Mouse (Mus musculus) heart, embryonic 10.5 days (tissue): ENCODE measurements around the gene Sh3kbp1. TPM values are rescaled to one million over a fixed set of nuclear protein-coding genes. Genes with fewer than 3 reads are reported as not detected.
"Not testable (repeated sequence)": the region's sequence is repeated elsewhere in the genome, so short reads cannot be mapped to it uniquely, and the experiment has no call there.

ENCODE experiments used
- DNase-seq: peaks from one replicate; pipeline ENCODE4 v3.0.0-alpha.2; 2017; ENCODE audit warnings: low spot score
- H3K27ac ChIP-seq: fragments of 300-500 bp; sonication (generic); 2 replicates; pipeline ENCODE4 v1.5.1; 2016; ENCODE audit warnings: mild to moderate bottlenecking
- H3K27me3 ChIP-seq: fragments of 300-500 bp; sonication (generic); 2 replicates; pipeline ENCODE4 v1.6.1; 2016; ENCODE audit warnings: mild to moderate bottlenecking; ENCODE audit not compliant: poor library complexity, insufficient read depth, severe bottlenecking
- H3K36me3 ChIP-seq: fragments of 300-500 bp; sonication (generic); 2 replicates; pipeline ENCODE4 v1.6.1; 2016; ENCODE audit warnings: mild to moderate bottlenecking, moderate library complexity
- H3K4me1 ChIP-seq: fragments of 300-500 bp; sonication (generic); 2 replicates; pipeline ENCODE4 v1.6.1; 2016; ENCODE audit warnings: mild to moderate bottlenecking
- H3K4me3 ChIP-seq: fragments of 300-500 bp; sonication (generic); 2 replicates; pipeline ENCODE4 v1.5.1; 2016; ENCODE audit warnings: mild to moderate bottlenecking, moderate library complexity
- H3K9me3 ChIP-seq: fragments of 300-500 bp; sonication (generic); 2 replicates; pipeline ENCODE4 v1.6.1; 2016; ENCODE audit warnings: mild to moderate bottlenecking, moderate library complexity
- WGBS: fragments of 180-500 bp; shearing (Covaris S2); methylation state at CpG from one replicate; pipeline ENCODE4 v1.1.7; 2016; 5-methylcytosine and 5-hydroxymethylcytosine counted together
- polyA plus RNA-seq: library from polyadenylated mRNA; unstranded; fragments of >200 nt; fragmentation: Nextera tagmentation; extraction: Ambion mirVana; gene quantifications from 2 replicates; pipeline ENCODE4 v1.2.1, GENCODE M21; 2016

The Sh3kbp1 gene
- 54.1 and 80.8 TPM in 2 replicates for polyA plus RNA-seq

DNA sequence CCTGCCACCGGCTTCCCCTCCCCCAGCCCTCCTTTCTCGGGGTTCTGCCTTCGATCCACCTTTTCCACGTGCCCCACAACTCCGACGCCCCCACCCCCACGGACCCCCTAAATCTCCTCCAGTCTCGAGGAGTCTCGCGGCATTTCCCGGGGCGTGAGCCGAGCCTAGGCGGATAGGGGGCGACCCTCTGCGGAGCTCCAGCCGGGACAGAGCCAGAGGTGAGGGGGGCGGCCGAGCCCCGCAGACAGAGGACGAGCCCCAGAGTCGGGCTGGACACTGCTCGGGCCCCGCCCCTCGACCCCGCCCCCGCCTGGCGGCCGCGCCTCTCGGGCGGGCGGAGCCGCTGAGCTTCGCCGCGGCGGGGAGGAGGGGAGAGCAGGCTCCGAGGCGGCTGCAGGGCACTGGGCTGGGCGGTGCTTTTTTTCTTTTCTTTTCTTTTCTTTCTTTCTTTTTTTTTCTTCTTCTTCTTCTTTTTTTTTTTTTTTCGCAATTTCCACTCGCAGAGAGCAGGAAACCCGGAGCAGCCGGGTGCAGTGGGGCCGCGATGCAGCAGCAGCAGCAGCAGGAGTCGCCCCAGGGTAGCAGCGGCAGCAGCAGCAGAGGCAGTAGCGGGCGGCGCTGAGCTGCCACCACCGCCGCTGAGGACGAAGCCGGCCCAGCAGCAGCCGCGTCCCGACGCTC lies at the start of gene Sh3kbp1:
Gene Sh3kbp1 (plus strand): TSS at position 366 of the 681 bp plus-strand sequence.
- Histone ChIP-seq H3K4me1 (peaks cover 6% of the 10 kb centered on the region; the same call in 1 of the 2 replicates), H3K36me3 (no peaks in the 10 kb centered on the region), H3K9me3 (no peaks in the 10 kb centered on the region), H3K27me3 (peaks cover 16% of the 10 kb centered on the region; the same call in 1 of the 2 replicates), H3K4me3 (peak within 1 kb of the TSS; percentile 67), H3K27ac (peak within 1 kb of the TSS; percentile 79)
- DNase-seq: peak; percentile 76
- WGBS: 16% methylated on average over 57 of the region's 60 CpGs

DNA sequence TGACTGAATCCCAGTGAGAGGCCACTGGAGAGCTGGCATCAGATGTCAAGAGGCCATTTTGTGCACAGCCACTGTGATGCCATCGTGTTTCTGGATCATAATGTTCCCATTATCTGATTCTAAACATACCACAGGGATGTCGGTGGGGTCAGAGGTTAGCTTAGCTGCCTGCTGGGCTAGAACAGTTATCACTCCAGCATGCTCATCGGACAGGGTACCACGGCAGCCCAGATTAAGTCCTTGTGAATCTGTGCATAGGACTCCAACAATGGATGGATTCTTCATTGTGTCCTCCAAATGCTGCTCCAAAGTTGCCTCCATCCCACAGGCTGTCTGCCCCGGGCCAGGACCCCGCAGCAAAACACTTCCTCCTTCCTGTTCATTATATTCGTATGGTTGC lies 42.3 kb upstream of the Sh3kbp1 start:
- not testable (repeated sequence) for H3K27ac ChIP-seq, H3K4me1 ChIP-seq, H3K4me3 ChIP-seq, DNase-seq, H3K36me3 ChIP-seq, H3K9me3 ChIP-seq, H3K27me3 ChIP-seq
- WGBS: 77% methylated on average over 7 of the region's 7 CpGs

DNA sequence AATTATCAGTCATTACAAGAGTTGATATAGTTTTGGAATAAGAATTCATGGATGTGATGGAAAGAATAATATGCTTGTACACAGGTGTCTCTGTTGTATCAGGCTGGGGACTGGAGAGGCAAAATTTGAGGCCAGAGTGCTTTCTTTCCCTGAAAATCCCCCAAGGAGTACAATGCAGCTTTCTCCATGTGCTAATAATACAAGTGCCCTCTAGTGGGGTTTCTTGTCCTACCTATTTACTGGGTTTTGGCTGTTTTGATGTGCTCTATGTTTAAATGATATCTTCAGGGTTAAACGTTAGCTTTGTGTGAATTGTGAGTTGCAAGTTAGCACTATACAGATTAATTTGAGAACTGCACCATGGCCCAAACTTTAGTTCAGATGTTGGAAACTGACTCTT lies 35.4 kb upstream of the Sh3kbp1 start:
- H3K9me3 ChIP-seq: no peaks in the 10 kb centered on the region
- no peak for DNase-seq
- H3K27ac ChIP-seq: no peak overlapping the region
- no peaks in the 10 kb centered on the region for H3K4me1 ChIP-seq
- WGBS: 69% methylated on average over 1 of the region's 1 CpGs
- peaks cover 3% of the 10 kb centered on the region; the same call in 1 of the 2 replicates for H3K36me3 ChIP-seq
- H3K4me3 ChIP-seq: no peak overlapping the region
- no peaks in the 10 kb centered on the region for H3K27me3 ChIP-seq

DNA sequence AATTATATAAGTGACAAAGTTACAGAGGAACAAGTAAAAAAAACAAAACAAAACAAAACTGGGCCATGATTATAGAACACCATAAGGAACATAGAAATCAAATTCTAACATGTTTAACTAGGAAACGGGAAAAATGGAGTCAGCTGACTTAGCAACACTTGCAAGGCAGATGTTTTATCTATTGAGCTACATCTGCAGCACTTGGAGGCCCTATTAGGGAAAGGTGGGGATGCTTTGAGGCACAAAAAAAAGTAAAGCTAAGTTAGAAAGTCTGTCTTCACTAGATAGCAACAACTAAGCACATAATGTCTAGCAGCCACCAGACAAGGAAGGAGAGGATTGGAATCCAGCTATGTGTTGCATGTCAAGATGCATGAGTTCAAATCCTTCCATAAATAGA lies 29.6 kb upstream of the Sh3kbp1 start:
- no peaks in the 10 kb centered on the region for H3K36me3 ChIP-seq
- H3K27me3 ChIP-seq: no peaks in the 10 kb centered on the region
- whole genome bisulfite sequencing: 70% methylated on average over 1 of the region's 1 CpGs
- no peaks in the 10 kb centered on the region for H3K4me1 ChIP-seq
- no peak for DNase-seq
- H3K9me3 ChIP-seq: no peaks in the 10 kb centered on the region
- no peak overlapping the region for H3K27ac ChIP-seq
- H3K4me3 ChIP-seq: no peak overlapping the region

DNA sequence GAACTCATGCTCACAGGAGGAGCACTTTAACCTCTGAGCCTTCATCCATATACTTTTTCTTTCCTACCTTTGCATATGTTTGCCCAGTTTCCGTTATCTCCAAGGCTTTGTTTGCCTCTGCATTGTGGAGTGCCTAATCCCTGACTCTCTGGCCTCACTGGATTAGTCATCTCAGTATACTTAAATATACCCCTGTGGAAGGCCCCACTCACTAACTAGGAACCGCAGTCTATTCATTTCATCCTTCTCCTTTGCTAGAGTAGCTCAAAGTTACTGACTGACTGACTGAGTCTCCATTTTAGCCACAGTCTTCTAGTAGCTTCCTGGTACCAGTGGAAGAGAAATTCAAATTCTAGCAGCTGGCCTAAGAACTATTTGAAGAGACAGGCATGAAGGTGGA lies 22.2 kb upstream of the Sh3kbp1 start:
- Histone ChIP-seq H3K36me3 (no peaks in the 10 kb centered on the region), H3K27ac (no peak overlapping the region), H3K27me3 (no peaks in the 10 kb centered on the region), H3K9me3 (no peaks in the 10 kb centered on the region), H3K4me1 (no peaks in the 10 kb centered on the region), H3K4me3 (no peak overlapping the region)
- WGBS: 85% methylated on average over 2 of the region's 2 CpGs
- no peak for DNase-seq

DNA sequence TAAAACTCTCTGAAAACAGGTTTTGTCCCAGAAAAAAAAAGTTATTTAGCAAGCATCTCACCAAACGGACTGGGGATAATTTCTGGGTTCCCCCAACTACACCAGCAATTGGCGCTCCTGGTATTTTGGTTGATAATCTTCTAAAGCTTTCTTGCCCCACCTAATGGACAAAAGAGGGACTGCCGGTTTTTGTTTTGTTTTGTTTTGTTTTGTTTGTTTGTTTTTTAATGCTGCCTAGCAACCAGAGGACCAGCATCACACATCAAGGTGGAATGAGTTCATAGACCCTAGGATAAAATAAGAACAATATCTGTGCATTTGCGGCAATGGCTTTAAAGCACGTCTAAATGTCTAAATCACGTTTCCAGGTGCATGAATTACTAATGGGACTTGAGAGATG lies 20.1 kb upstream of the Sh3kbp1 start:
- Histone ChIP-seq H3K4me3 (no peak overlapping the region), H3K27ac (no peak overlapping the region), H3K4me1 (no peaks in the 10 kb centered on the region), H3K27me3 (no peaks in the 10 kb centered on the region), H3K36me3 (no peaks in the 10 kb centered on the region), H3K9me3 (no peaks in the 10 kb centered on the region)
- no peak for DNase-seq
- WGBS: 43% methylated on average over 6 of the region's 6 CpGs

DNA sequence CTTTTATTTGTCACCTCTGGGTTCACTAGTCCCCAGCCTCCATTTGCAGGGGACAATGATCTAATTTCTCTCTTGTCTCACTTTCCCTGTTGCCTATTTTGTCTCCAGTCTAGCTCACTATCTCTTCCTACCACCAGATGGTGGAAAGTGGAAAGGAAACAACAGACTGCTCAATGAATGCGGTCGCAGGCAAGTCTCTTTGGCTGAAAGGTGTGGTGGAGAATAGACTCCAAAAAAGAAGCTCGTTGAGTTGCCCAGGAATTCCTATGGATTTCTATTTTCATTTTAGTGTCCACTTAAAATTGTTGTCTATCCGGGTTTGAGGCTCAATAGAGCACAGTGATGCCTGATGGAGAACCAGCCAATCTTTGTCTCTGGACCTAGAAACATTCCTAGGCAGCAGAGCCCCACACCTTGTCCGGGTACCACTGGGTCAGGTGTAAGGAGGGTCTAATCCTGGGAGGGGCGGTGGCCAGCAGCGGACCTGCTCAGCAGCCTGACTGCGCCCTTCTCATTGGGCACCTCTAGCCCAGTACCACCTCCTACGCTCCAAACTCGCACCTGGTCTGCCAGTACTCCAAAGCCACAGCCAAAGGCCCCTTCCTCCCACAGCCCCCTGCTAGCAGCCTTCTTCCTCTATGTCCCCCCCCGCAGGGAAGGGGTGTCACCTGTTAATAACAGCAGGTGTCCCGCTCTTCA lies 715 bp upstream of the Sh3kbp1 start:
- peak overlapping the region; percentile 67 for H3K4me3 ChIP-seq
- 21% methylated on average over 12 of the region's 12 CpGs for WGBS
- peaks cover 6% of the 10 kb centered on the region; the same call in 1 of the 2 replicates for H3K4me1 ChIP-seq
- H3K27me3 ChIP-seq: peaks cover 16% of the 10 kb centered on the region; the same call in 1 of the 2 replicates
- H3K36me3 ChIP-seq: no peaks in the 10 kb centered on the region
- H3K9me3 ChIP-seq: no peaks in the 10 kb centered on the region
- H3K27ac ChIP-seq: no peak overlapping the region; the same call in 1 of the 2 replicates
- DNase-seq: no peak

DNA sequence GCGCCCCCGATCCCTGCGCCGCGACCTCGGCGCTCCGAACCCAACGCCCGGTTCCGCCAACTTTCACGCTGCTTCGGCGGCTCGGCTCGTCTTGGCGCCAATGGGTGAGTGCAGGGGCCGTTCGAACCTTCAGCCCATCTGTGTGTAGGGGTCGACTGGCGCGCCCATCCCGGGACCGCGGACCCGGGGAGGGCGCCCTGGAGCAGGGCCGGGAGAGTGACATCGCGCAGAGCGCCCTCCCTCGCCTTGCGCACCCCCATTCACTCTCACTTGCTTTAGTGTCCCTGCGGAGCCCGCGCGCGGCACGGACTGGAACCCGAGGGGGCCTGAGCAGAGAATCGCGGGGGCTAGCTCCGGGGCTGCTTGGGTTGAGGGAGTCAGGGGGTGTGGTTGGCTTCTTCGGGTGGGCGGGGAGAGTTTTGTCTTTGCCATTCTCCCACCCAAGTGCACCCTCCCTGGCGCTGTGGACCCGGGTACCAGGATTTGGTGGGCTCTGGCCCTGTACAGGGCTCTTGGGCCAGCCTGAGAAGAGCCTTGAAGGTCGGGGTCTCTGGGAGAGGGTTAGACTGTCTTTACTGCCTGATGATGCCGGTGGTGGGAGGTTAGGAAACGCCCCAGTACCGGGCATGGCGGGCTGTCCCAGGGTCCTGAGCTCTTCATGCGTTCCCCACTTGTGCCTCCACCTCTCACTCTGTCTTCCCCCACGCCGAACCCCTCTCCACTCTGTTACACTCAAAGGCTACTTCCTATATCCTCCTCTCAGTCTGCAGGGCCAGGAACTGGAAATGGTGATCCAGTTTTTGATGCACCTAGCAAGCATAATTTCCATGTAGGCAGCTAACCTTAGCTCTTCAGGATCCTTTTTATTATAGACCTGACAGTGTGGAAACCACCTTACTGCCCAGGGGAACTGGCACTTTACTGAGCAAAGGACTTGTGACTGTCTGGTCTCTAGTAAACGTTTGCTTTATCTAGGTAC lies 805 bp downstream of the Sh3kbp1 start:
- peak overlapping the region; percentile 67 for H3K4me3 ChIP-seq
- peak; percentile 71 for DNase-seq
- H3K9me3 ChIP-seq: no peaks in the 10 kb centered on the region
- peaks cover 16% of the 10 kb centered on the region; the same call in 1 of the 2 replicates for H3K27me3 ChIP-seq
- no peaks in the 10 kb centered on the region for H3K36me3 ChIP-seq
- peaks cover 6% of the 10 kb centered on the region; the same call in 1 of the 2 replicates for H3K4me1 ChIP-seq
- H3K27ac ChIP-seq: peak overlapping the region; percentile 79
- 12% methylated on average over 52 of the region's 56 CpGs for WGBS

DNA sequence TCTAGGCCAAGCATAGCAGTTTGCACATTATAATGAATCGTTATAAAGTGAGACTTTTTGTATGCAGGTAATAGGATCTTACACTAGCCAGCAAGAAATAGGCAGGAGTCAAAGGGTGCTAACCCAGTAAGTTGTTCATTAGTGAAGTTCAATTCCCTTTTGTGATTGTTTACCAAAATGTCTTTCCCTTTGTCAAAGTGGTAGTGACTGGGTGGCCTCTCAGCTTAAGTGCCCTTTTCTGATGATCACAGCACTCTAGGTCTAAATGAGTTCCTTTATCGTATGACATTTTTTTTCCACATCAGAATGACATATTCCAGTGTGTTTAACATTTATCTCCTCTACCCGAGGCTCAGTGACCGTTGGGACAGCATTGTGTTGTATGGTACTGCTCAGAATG lies 1.6 kb downstream of the Sh3kbp1 start:
- H3K4me1 ChIP-seq: peaks cover 6% of the 10 kb centered on the region; the same call in 1 of the 2 replicates
- H3K27me3 ChIP-seq: peaks cover 16% of the 10 kb centered on the region; the same call in 1 of the 2 replicates
- no peak for DNase-seq
- no peak overlapping the region for H3K27ac ChIP-seq
- H3K9me3 ChIP-seq: no peaks in the 10 kb centered on the region
- 52% methylated on average over 4 of the region's 4 CpGs for WGBS
- H3K36me3 ChIP-seq: no peaks in the 10 kb centered on the region
- peak overlapping the region; percentile 67 for H3K4me3 ChIP-seq

DNA sequence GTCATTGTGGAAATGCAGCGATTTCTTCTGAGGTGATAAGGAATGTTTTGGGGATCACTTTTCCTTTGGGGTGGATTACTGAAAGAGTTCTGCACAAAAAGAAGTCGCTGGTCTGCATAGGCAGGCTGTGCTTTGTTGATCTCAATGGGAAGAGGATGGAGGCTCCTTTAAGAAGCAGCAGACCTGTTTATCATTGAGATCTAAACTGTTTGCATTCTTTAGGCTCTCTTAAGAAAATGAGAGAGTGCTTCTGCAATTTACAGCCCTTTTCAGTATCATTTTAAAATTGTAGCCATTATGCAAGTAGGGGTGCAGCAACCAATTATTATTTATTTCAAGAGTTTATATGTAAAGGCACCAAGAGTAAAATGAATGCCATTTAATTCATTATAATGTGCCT lies 2.1 kb downstream of the Sh3kbp1 start:
- Histone ChIP-seq H3K4me3 (no peak overlapping the region), H3K27me3 (peaks cover 16% of the 10 kb centered on the region; the same call in 1 of the 2 replicates), H3K36me3 (no peaks in the 10 kb centered on the region), H3K27ac (no peak overlapping the region), H3K4me1 (peaks cover 6% of the 10 kb centered on the region; the same call in 1 of the 2 replicates), H3K9me3 (no peaks in the 10 kb centered on the region)
- 38% methylated on average over 2 of the region's 2 CpGs for WGBS
- no peak for DNase-seq

DNA sequence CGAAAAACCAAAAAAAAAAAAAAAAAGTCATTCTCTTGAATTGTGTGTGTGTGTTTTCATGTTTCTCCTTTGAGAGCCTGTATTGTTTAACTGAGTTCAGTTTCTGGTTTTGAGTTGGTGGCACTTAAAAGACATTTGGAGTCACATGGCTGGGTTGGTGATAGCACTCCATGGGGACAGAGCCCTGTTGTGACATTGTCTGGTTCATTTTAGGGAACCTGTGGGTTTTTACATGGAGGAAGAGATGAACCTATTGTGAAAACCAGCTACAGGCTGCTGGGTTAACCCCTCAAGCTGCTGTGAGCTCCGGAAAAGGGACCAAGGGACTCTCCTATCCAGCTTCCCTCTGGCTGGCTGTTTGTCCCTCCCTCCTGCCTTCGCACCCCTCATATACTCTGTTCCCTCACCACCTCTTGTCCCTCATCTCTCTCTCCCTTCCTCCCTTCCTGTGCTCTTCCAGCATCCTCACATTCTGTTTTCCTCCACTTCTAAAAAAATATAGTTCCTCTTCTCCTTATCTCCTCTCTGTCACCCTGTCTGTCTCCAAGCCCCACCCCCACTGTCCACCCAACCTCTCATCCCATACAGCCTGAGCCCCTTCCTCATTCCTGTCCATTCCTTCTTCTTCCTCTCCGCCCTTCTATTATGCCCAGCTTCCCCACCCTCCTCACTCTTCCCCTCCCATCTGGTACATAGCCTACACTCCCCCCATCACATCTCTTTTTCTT lies 11.6 kb downstream of the Sh3kbp1 start:
- H3K27me3 ChIP-seq: no peaks in the 10 kb centered on the region; the same call in 1 of the 2 replicates
- DNase-seq: no peak
- 66% methylated on average over 4 of the region's 4 CpGs for WGBS

DNA sequence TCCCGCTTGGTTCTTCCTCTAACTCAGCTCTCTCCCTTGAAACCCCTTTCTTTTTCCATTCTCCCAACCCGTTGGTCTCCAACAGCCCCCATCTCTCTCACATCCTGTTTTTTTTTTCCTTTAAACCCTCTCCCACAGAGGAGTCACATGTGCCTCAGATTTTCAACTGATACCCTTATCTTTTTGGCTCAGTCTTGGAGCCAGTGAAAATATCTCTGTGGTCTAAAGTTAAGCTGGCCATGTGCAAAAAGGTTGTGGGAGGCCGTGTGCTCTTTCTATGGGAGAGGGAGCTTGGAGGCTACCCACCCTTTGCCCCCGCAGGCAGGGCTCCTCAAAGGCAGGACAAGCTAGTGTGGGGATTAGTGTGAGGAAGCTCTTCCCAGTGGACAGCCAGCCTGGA lies 12.9 kb downstream of the Sh3kbp1 start:
- no peaks in the 10 kb centered on the region for H3K36me3 ChIP-seq
- H3K27ac ChIP-seq: no peak overlapping the region
- no peaks in the 10 kb centered on the region for H3K4me1 ChIP-seq
- no peaks in the 10 kb centered on the region for H3K9me3 ChIP-seq
- 42% methylated on average over 4 of the region's 4 CpGs for WGBS
- no peak for DNase-seq
- H3K27me3 ChIP-seq: no peaks in the 10 kb centered on the region; the same call in 1 of the 2 replicates
- H3K4me3 ChIP-seq: no peak overlapping the region

More for the DNA sequence above, 11.6 kb downstream of the Sh3kbp1 start:
- no peak overlapping the region for H3K27ac ChIP-seq
- H3K36me3 ChIP-seq: no peaks in the 10 kb centered on the region
- H3K9me3 ChIP-seq: no peaks in the 10 kb centered on the region
- no peaks in the 10 kb centered on the region for H3K4me1 ChIP-seq
- H3K4me3 ChIP-seq: no peak overlapping the region
